Mouse (Mus musculus) lung, adult 2 months (tissue): ENCODE results near the gene Kdm5b. TPM values are rescaled to one million over a fixed set of nuclear protein-coding genes. Genes with fewer than 3 reads are reported as not detected.
A peak's percentile ranks its signal among the peaks of the same experiment; 100 is the strongest.
"Not testable (repeated sequence)": the region's sequence is repeated elsewhere in the genome, so short reads cannot be mapped to it uniquely, and the experiment has no call there.

Experiments
- DNase-seq: peaks from one replicate; pipeline ENCODE4 v3.0.0; 2022
- H3K4me1 ChIP-seq: fragments of 200-500 bp; 2 replicates; pipeline ENCODE4 v1.6.1; 2011; ENCODE audit warnings: low read length; ENCODE audit not compliant: control insufficient read depth, insufficient read depth
- H3K4me3 ChIP-seq: fragments of 200-500 bp; replicated peaks from 2 replicates; pipeline ENCODE3; 2011; ENCODE audit warnings: low read depth, mild to moderate bottlenecking, control low read depth, low read length; ENCODE audit errors: extremely low read depth
- CTCF ChIP-seq: fragments of 200-500 bp; IDR thresholded peaks from 2 replicates; pipeline ENCODE4 v1.5.1; 2011; ENCODE audit warnings: mild to moderate bottlenecking, low read length, control low read depth; ENCODE audit not compliant: insufficient read depth
- POLR2A ChIP-seq: fragments of 200-500 bp; IDR thresholded peaks from 2 replicates; pipeline ENCODE4 v1.6.1; 2011; ENCODE audit warnings: low read depth, mild to moderate bottlenecking, control low read depth, low read length, borderline replicate concordance; ENCODE audit errors: extremely low read depth
- WGBS: fragments of 180-500 bp; shearing (Covaris S2); methylation state at CpG from one replicate; pipeline ENCODE4 v1.1.7; 2018; 5-methylcytosine and 5-hydroxymethylcytosine counted together
- polyA plus RNA-seq: library from polyadenylated mRNA; depleted of rRNA; stranded (reverse); fragments of >200 nt; gene quantifications from 2 replicates; pipeline ENCODE4 v1.2.3, GENCODE M21; 2012; rRNA removed

Kdm5b gene
- 10.1 TPM in 2 replicates for polyA plus RNA-seq

DNA sequence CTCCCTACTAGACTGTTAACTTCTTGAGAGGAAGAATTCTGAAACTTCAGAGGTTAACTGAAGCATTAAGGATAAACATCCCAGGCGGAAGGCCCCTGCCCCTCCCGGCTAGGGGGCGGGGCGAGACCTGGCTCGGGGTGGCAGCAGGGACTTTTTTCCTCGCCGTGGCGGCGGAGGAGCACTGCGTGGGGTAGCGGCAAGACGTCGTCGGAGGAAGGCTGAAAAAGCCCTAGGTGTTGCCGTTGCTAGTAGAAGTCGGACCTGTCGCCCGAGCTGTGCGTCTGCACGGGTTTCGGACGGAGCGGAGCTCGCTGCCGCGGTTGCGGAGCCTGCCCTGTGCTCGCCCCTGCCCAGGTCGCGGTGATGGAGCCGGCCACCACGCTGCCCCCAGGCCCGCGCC is at the start of gene Kdm5b:
Gene Kdm5b (plus strand): TSS at position 196 of the 400 bp plus-strand sequence.
- WGBS = under 1% methylated on average over 34 of the region's 34 CpGs
- peak; percentile 93 for DNase-seq
- TF ChIP-seq CTCF = no peak
- peak; percentile 99 for TF ChIP-seq POLR2A
- H3K4me3 ChIP-seq = peak within 1 kb of the TSS; percentile 74
- peaks cover 7% of the 10 kb centered on the region; the same call in 1 of the 2 replicates for H3K4me1 ChIP-seq

DNA sequence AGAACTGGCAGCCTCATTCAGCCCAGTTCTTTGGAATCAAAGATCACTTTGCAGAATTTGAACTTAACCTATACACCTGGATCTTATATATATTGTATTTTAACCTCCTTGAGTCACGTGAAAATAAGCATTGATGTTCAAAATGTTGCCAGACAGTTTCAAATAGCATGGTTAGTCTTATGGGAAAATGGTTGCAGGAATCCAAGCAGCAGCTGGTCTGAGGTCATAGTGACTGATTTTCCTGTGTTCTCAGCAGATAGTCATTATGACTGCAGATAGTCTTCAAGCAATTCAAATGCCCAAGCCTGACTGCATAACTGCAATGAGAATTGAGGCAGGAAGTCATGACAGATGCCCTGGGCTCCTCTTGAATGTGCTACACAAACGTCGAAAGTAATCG is 47.8 kb upstream of the Kdm5b start:
- no peak for DNase-seq
- no peak for TF ChIP-seq CTCF
- TF ChIP-seq POLR2A = no peak
- WGBS = 58% methylated on average over 4 of the region's 4 CpGs
- Histone ChIP-seq H3K4me3 (no peak overlapping the region), H3K4me1 (no peaks in the 10 kb centered on the region; the same call in 1 of the 2 replicates)

DNA sequence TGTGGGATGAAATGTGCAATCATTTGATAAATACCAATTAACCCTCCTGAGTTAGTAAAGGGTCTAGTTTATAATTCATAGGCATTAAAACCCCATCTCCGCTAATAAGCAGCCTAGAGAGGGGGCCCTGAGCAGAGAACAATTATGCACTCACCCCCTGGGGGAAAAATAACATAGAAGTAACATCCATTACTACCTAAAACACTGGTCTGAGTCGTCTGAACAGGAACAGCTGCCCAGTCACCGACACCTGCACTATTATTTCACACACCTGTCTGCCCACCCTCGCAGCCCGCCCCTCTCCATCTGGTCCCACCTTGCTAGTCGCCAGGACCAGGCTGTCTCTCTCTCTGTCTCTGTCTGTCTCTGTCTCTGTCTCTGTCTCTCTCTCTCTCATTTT is 47.4 kb upstream of the Kdm5b start:
- WGBS = 70% methylated on average over 6 of the region's 6 CpGs
- H3K4me1 ChIP-seq = no peaks in the 10 kb centered on the region; the same call in 1 of the 2 replicates
- no peak for TF ChIP-seq CTCF
- TF ChIP-seq POLR2A = no peak
- no peak overlapping the region for H3K4me3 ChIP-seq
- no peak for DNase-seq

DNA sequence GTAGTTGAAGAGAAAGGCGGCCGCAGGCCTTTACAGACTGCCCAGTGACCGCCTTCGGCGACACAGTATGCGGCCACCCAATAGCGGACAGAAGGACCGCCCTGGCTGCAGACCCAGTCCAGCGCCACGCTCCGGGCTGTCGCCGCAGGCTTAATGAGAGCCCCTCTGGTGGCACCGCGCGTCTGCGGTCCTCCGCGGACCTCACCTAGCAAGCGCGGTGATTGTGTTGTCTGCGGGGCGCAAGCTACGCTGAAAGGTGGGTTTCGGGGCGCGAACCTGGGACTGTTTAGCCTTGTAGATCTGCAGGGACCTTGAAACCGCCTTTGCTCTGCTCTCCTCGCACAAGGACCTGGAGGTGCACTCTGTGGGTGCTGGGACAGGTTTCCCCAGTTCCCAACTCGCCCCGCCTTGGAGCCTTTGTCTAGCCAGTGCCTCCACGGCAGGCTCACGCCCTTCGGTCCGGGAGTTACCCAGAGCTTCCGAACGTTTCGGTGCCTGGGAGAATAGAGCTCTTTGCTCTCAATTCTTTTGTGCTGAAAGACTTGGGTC is 46.6 kb upstream of the Kdm5b start:
- peak; percentile 48 for DNase-seq
- 3% methylated on average over 38 of the region's 38 CpGs for whole genome bisulfite sequencing
- TF ChIP-seq CTCF (no peak), POLR2A (no peak)
- peak overlapping the region; percentile 52 for H3K4me3 ChIP-seq
- no peaks in the 10 kb centered on the region; the same call in 1 of the 2 replicates for H3K4me1 ChIP-seq

DNA sequence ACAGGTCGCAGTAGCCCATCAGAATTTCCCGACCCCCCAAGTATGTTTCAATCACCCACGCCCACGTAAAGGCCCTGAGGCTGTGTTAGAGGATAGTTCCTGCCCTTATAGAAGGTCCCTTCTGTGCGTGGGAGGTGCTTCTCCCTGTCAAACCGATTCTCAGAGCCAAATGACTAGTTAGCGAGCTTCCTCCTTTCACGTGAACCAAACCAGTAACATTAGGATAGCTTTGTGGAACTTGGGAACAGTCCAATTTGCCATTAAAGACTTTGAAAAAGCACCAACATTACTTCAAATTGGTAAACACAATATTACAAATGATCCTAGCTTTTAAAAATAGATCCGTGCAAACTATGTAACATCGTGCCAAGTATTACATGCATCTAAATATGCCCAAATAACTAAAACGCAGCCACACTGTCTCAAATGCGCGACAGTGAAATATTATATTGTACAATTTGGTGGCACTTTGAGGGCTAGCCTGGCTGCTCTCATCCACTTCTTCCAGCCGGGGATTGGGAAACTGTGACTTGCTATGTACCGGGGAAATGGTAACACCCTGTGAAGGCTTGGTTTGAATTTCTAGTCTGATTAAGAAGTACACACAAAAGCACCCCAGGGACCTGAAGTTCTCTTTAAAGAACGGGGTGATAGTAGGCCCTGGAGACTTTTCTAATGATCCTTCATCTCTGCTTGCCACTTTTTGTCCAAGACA is 45.9 kb upstream of the Kdm5b start:
- Histone ChIP-seq H3K4me3 (peak overlapping the region; percentile 14), H3K4me1 (no peaks in the 10 kb centered on the region; the same call in 1 of the 2 replicates)
- DNase-seq = no peak
- no peak for TF ChIP-seq POLR2A
- TF ChIP-seq CTCF = no peak
- 39% methylated on average over 16 of the region's 16 CpGs for WGBS

DNA sequence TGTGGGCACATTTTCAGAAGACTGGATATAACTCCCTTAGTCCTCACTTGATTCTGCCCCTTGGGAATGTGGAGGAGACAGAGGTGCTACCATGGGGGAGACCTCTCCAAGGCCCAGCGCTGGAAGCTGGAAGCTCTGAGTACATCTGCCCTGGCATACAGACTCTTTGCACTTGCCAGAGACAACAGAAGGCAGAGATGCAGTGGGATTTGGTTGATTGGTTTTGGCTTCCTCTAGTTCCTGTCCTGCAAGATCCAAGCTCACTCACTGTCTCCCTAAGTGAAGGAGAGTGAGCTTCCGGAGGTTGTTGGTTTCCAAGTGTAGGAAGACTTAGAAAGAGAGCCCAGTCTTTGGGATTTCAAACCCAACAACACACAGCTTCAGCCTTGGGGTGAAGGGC is 44.1 kb upstream of the Kdm5b start:
- WGBS = 60% methylated on average over 2 of the region's 2 CpGs
- Histone ChIP-seq H3K4me1 (no peaks in the 10 kb centered on the region; the same call in 1 of the 2 replicates), H3K4me3 (no peak overlapping the region)
- TF ChIP-seq CTCF (no peak), POLR2A (no peak)
- no peak for DNase-seq

DNA sequence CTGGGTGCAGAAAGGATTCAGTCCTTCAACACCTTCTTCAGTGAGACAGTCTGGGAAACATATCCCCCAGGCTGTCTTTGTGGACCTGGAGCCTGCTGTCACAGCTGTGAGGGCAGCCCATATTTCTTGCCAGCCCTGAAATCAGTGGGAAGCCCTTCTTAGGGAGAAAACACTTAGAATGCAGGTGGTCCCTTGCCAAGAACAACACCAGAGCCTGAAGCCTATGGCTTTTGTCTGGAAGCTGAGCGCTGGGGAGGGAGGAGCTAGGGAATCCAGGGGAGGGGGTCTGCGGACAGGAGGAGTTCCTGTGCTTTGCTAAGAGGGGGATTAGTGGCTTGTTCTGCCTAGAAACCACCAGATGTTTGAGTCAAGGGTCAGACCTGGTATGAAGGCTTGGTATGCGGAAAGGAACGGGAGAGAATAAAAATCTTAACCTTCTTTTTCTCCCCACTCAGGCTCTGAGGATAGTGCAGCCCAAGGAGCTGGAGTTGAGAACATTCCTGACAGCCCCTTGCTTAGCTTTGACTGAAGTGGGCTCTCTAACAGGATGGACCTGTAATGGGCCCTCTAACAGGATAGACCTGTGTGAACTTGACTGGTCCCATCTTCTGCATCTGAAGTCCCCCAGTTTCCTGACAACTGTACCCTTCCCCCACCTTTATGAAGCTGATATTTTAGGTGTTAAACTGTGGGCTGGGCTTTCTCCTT is 43.3 kb upstream of the Kdm5b start:
- TF ChIP-seq CTCF = no peak
- Histone ChIP-seq H3K4me1 (no peaks in the 10 kb centered on the region; the same call in 1 of the 2 replicates), H3K4me3 (no peak overlapping the region)
- WGBS = 38% methylated on average over 4 of the region's 4 CpGs
- no peak for DNase-seq

DNA sequence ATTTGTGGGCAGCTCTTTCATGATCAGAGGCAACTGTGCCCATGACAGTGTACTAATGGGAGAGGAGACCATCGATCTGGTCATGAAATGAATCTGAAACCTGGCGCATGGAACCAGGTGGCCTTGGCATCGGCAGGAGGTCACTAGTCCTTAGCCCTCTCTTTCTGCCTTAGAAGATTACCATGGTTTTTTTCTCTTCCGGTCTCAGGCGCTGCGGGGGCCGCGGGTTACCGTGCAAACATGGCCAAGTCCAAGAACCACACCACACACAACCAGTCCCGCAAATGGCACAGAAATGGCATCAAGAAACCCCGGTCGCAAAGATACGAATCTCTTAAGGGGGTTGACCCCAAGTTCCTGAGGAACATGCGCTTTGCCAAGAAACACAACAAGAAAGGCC is 42.1 kb upstream of the Kdm5b start:
- H3K4me1 ChIP-seq, DNase-seq, H3K4me3 ChIP-seq: not testable (repeated sequence)
- 88% methylated on average over 14 of the region's 14 CpGs for WGBS

DNA sequence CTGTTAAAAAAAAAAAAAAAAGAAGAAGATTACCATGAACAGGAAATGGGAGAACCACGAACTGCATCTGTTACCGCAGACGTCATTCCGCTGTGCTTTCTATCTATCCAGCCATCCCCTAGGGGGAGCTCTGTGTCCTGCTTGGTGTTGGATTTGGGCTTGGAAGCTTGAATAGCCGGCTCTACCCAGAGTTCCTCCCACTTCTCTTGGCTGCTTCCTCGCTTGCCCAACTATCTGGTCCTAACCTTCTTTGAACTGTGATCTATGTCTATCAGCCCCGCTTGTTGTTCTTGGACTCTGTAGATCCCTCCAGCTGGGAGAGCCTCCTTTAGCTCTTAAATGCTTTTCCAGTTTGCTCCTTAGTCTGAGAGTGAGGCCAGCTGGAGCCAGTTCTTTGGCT is 41.3 kb upstream of the Kdm5b start:
- TF ChIP-seq POLR2A = no peak
- TF ChIP-seq CTCF = peak; percentile 91
- H3K4me3 ChIP-seq = no peak overlapping the region
- no peaks in the 10 kb centered on the region for H3K4me1 ChIP-seq
- DNase-seq = peak; percentile 77
- 3% methylated on average over 7 of the region's 7 CpGs for WGBS

DNA sequence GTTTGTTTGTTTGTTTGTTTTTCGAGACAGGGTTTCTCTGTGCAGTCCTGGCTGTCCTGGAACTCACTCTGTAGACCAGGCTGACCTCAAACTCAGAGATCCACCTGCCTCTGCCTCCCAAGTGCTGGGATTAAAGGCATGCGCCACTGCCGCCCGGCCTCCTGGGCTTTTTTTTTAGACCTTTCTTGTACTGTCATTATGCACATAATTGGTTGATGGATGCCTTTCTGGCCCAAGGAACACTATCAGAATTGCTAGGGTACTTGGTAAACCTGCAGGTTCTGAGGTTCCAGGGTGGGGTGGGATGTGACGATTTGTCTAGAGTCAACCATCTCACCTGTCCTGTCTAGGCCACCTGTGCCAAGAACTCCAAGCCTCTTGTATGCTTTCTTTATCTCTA is 40.8 kb upstream of the Kdm5b start:
- not testable (repeated sequence) for DNase-seq, H3K4me3 ChIP-seq, H3K4me1 ChIP-seq
- 91% methylated on average over 5 of the region's 5 CpGs for WGBS
